Mouse (Mus musculus) macrophage (primary cell): ENCODE data around the gene Arhgef28. TPM values are rescaled to one million over a fixed set of nuclear protein-coding genes. Genes with fewer than 3 reads are reported as not detected.

ENCODE experiments used
- H3K27ac ChIP-seq: fragments of 350-480 bp; formaldehyde crosslinking; 2 replicates; pipeline ENCODE4 v1.9.0; 2021
- H3K36me3 ChIP-seq: fragments of 350-480 bp; formaldehyde crosslinking; 2 replicates; pipeline ENCODE4 v1.9.0; 2021; ENCODE audit errors: inconsistent target
- H3K4me3 ChIP-seq: fragments of 350-480 bp; formaldehyde crosslinking; 2 replicates; pipeline ENCODE4 v1.9.0; 2021; ENCODE audit errors: inconsistent target
- H3K79me2 ChIP-seq: fragments of 350-480 bp; formaldehyde crosslinking; 2 replicates; pipeline ENCODE4 v1.9.0; 2021; ENCODE audit errors: inconsistent target
- WGBS: methylation state at CpG from one replicate; pipeline ENCODE4 v1.1.7; 2026; ENCODE audit warnings: inconsistent platforms; ENCODE audit not compliant: missing documents; 5-methylcytosine and 5-hydroxymethylcytosine counted together
- polyA plus RNA-seq: library from polyadenylated mRNA; stranded (reverse); fragments of 250-400 nt; gene quantifications from 3 replicates; pipeline ENCODE4 v1.2.4, GENCODE M21; 2018; ENCODE audit warnings: inconsistent platforms
- total RNA-seq, 78 experiments: library from RNA; depleted of rRNA; stranded (reverse); fragments of 250-400 nt; gene quantifications; 1 replicate in 9 of 78; 2 replicates in 24 of 78; 3 replicates in 43 of 78; 4 replicates in 2 of 78; pipeline ENCODE4 v1.2.4; 2018; ENCODE audit warnings: inconsistent platforms in 56 of 78

The Arhgef28 gene
- under 1 TPM in 2 of 26 experiments, not detected in 24; 0.34 to 0.51 TPM for total RNA-seq (2018; cell fraction: chromatin; rRNA removed)
- not detected for total RNA-seq (2018; cell fraction: cytosol; rRNA removed)
- total RNA-seq (2018; cell fraction: nucleus; rRNA removed) = under 1 TPM in 1 of 26 experiments, not detected in 25; 0.24 TPM
- not detected in 3 replicates for polyA plus RNA-seq

GRCm38 (mm10) chr13:98205771-98206545, at the start of gene Arhgef28:
Arhgef28 (minus strand) TSS chr13:98206439.
- H3K79me2 ChIP-seq = no peaks in the 10 kb centered on the region
- WGBS = under 1% methylated on average over 70 of the region's 76 CpGs
- H3K27ac ChIP-seq = no peak within 1 kb of the TSS
- no peak within 1 kb of the TSS for H3K4me3 ChIP-seq
- H3K36me3 ChIP-seq = no peaks in the 10 kb centered on the region

- Histone ChIP-seq H3K79me2 (peaks cover 1% of the 10 kb centered on the region), H3K36me3 (peaks cover 91% of the 10 kb centered on the region), H3K4me3 (no peak overlapping the region), H3K27ac (no peak overlapping the region)
- WGBS = 93% methylated on average over 9 of the region's 9 CpGs
These were observed 48.7 kb upstream of the Arhgef28 start for GRCm38 (mm10) chr13:98254921-98255320.

GRCm38 (mm10) chr13:98249594-98249993, 43.4 kb upstream of the Arhgef28 start:
- Histone ChIP-seq H3K27ac (no peak overlapping the region), H3K79me2 (no peaks in the 10 kb centered on the region), H3K4me3 (no peak overlapping the region), H3K36me3 (peaks cover 73% of the 10 kb centered on the region)
- WGBS = 96% methylated on average over 10 of the region's 10 CpGs

GRCm38 (mm10) chr13:98245386-98245785, 39.1 kb upstream of the Arhgef28 start:
- Histone ChIP-seq H3K27ac (no peak overlapping the region), H3K36me3 (peaks cover 35% of the 10 kb centered on the region), H3K79me2 (no peaks in the 10 kb centered on the region), H3K4me3 (no peak overlapping the region)
- 89% methylated on average over 7 of the region's 7 CpGs for WGBS

GRCm38 (mm10) chr13:98244571-98245350, 38.5 kb upstream of the Arhgef28 start:
- no peak overlapping the region for H3K4me3 ChIP-seq
- no peak overlapping the region for H3K27ac ChIP-seq
- WGBS = 88% methylated on average over 2 of the region's 5 CpGs
- H3K36me3 ChIP-seq = peaks cover 28% of the 10 kb centered on the region
- H3K79me2 ChIP-seq = no peaks in the 10 kb centered on the region

- H3K27ac ChIP-seq = no peak overlapping the region
- WGBS = 53% methylated on average over 9 of the region's 9 CpGs
- no peaks in the 10 kb centered on the region for H3K36me3 ChIP-seq
- no peaks in the 10 kb centered on the region for H3K79me2 ChIP-seq
- no peak overlapping the region for H3K4me3 ChIP-seq
These were observed 35.5 kb upstream of the Arhgef28 start for GRCm38 (mm10) chr13:98241531-98242282.

- 22% methylated on average over 12 of the region's 12 CpGs for WGBS
- Histone ChIP-seq H3K79me2 (no peaks in the 10 kb centered on the region), H3K4me3 (no peak overlapping the region), H3K36me3 (no peaks in the 10 kb centered on the region), H3K27ac (no peak overlapping the region)
These were observed 33.9 kb upstream of the Arhgef28 start for GRCm38 (mm10) chr13:98239978-98240641.

GRCm38 (mm10) chr13:98235451-98235850, 29.2 kb upstream of the Arhgef28 start:
- no peak overlapping the region for H3K4me3 ChIP-seq
- no peaks in the 10 kb centered on the region for H3K36me3 ChIP-seq
- no peak overlapping the region for H3K27ac ChIP-seq
- H3K79me2 ChIP-seq = no peaks in the 10 kb centered on the region
- 84% methylated on average over 6 of the region's 6 CpGs for WGBS

- Histone ChIP-seq H3K36me3 (no peaks in the 10 kb centered on the region), H3K4me3 (no peak overlapping the region), H3K27ac (no peak overlapping the region), H3K79me2 (no peaks in the 10 kb centered on the region)
- 82% methylated on average over 1 of the region's 1 CpGs for WGBS
These were observed 24.3 kb upstream of the Arhgef28 start for GRCm38 (mm10) chr13:98230511-98230910.

GRCm38 (mm10) chr13:98226225-98226624, 20.0 kb upstream of the Arhgef28 start:
- Histone ChIP-seq H3K4me3 (no peak overlapping the region), H3K27ac (no peak overlapping the region), H3K79me2 (no peaks in the 10 kb centered on the region), H3K36me3 (no peaks in the 10 kb centered on the region)
- 71% methylated on average over 2 of the region's 2 CpGs for WGBS

- Histone ChIP-seq H3K27ac (no peak overlapping the region), H3K4me3 (no peak overlapping the region), H3K36me3 (no peaks in the 10 kb centered on the region), H3K79me2 (no peaks in the 10 kb centered on the region)
- WGBS = 43% methylated on average over 12 of the region's 12 CpGs
These were observed 16.6 kb upstream of the Arhgef28 start for GRCm38 (mm10) chr13:98222848-98223247.

- Histone ChIP-seq H3K27ac (no peak overlapping the region), H3K4me3 (no peak overlapping the region), H3K36me3 (no peaks in the 10 kb centered on the region), H3K79me2 (no peaks in the 10 kb centered on the region)
- 88% methylated on average over 7 of the region's 7 CpGs for WGBS
These were observed 3.9 kb upstream of the Arhgef28 start for GRCm38 (mm10) chr13:98210137-98210536.

- Histone ChIP-seq H3K27ac (no peak overlapping the region), H3K36me3 (no peaks in the 10 kb centered on the region), H3K79me2 (no peaks in the 10 kb centered on the region), H3K4me3 (no peak overlapping the region)
- WGBS = 55% methylated on average over 9 of the region's 9 CpGs
These were observed 2.6 kb upstream of the Arhgef28 start for GRCm38 (mm10) chr13:98208842-98209241.

- no peak overlapping the region for H3K4me3 ChIP-seq
These were observed 269 bp upstream of the Arhgef28 start for GRCm38 (mm10) chr13:98206546-98206870.

More at GRCm38 (mm10) chr13:98206546-98206870, 269 bp upstream of the Arhgef28 start:
- Histone ChIP-seq H3K36me3 (no peaks in the 10 kb centered on the region), H3K27ac (no peak overlapping the region), H3K79me2 (no peaks in the 10 kb centered on the region)
- WGBS = 3% methylated on average over 13 of the region's 13 CpGs
